Mouse (Mus musculus) inflammation-experienced regulatory T-cells, adult 6 months (primary cell): ENCODE measurements around the gene Alox12e. TPM values are rescaled to one million over a fixed set of nuclear protein-coding genes. Genes with fewer than 3 reads are reported as not detected.
A peak's percentile ranks its signal among the peaks of the same experiment; 100 is the strongest.

ENCODE experiments used
- ATAC-seq: one replicate; pipeline ENCODE4 v1.8.0; 2017
- polyA plus RNA-seq, 3 experiments: library from polyadenylated mRNA; unstranded; fragments of 100-300 nt; shearing (Covaris generic); gene quantifications; one replicate each; pipeline ENCODE4 v1.2.1; 2017

The Alox12e gene
- polyA plus RNA-seq, 3 experiments from 2014 or later, result not detected

DNA sequence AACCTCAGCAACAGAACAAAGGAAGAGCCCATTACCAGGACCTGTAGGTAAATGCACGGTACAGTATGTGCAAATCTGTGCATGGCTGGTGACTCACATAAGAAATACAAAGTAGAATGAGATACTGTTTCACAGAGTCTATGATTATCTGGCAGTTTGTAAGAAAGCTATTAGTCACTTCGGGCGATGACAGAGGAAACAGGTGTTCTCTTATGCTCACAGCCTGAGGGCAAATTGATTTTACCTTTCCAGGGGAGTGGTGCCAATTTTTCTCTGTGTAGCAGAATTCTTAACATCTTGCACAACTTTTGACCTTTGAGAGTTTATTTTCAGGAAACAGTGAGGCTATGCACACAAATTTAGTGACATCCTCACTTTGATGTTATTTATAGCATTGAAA is 37.7 kb downstream of the Alox12e start:
- no peak for ATAC-seq

DNA sequence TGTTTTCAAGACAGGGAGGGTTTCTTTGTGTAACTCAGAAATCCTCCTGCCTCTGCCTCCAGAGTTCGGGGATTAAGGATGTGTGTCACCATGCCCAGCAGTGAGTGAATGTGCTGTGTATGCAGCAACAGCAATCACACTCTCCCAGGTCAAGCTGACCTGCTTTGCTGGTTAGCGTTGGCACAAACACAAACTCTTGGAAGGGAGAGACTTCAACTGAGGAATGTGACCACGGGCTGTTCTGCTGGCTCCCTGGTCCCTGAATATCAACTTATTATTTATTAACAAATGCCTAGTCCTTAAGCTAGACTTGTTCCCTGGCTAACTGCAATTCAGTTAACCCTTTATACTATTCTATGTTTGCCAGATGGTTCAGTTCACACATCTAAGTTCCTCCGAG is 38.8 kb downstream of the Alox12e start:
- no peak for ATAC-seq

DNA sequence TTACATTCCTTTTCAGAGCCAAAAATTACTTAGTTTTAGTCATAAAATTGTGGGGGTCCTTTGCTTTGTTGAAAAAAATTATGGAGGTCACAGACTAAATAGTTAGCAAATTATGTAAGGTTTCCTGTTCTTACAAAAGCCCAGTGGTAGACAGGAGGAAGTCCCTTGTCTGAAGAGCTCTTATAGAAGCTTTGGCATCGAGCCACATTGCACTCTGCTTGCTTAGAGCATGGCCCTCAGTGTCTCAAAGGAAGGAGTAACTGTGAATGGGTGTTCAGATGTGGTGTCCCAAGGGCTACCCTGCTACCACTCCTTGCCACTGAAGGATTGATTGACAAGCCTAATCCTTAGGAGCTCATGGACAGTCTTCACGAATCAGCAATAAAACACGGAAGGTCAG is 42.0 kb downstream of the Alox12e start:
- ATAC-seq, result peak; percentile 43

DNA sequence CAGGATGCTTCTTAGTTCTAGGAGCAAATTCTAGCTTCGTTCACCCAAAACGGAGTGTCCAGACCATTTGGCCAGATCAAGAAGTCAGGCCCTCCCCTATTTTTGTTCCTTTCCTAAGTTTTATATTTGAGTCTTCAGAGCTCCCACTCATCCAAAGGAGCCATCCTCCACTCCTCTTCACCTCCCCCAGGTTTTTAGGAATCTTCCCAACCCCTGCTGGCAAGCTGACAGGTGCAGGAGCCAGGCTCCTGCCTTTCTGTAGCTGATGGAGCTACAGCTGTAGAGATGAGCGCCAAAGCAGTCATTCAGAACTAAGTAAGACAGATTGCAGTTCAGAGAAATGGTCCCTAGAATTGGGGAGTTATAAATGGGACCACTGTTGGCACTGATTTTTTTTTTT is 43.5 kb downstream of the Alox12e start:
- no peak for ATAC-seq

DNA sequence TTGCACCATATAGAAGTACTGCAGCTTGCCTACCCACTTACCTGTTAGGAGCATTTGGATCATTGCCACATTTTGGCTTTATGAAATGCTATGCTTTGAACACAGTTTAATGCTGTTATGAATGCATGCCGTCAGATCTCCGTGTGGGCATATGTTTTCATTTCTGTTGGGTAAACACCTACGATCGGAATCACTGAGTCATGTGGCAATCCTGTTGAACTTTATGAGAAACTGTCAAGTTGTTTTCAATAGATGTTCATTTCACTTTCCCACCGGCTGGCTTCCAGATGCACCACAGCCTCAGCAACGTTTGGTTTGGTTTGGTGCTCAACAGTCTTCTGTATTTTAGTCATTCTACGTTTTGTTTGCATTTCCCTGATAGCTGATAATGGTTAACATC is 50.8 kb downstream of the Alox12e start:
- peak; percentile 74 for ATAC-seq

DNA sequence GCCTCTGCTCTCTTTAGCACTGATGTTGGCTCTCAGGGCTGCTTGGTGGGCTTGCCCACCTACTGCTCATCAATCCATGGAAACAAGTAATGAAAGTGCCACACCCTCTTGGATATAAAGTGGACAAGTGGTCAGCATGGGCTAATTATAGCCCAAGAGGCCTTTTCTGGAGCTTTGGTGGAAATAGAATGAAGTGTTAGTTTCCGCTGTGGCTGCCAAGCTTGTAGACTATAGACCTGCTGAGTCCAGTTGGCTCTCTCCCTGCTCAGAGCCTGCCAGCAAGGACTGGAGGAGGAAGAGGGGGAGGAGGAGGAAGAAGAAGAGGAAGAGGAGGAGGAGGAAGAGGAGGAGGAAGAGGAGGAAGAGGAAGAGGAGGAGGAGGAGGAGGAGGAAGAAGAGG is 56.0 kb downstream of the Alox12e start:
- no peak for ATAC-seq

DNA sequence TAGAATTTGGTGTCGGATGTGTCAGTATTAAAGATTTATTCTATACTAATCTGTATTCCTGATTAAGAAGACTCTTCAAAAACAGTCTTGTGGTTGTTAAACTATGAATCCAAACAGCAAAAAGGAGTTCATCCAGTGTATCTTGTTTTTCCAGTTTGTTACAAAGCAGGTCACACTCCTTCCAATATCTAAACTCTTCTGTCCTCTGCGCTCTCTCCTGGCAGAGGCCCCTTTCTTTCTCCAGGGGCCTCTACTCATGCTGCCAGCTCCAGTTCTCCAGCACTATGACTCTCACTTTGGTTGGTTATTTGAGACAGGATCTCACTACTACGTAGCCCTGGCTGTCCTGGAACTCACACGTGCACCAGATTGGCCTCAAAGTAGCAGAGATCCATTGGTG is 56.6 kb downstream of the Alox12e start:
- no peak for ATAC-seq

Other genes with a start within 250 kb of the Alox12e start
- gene Asgr2, start 230.0 kb downstream of the Alox12e start, polyA plus RNA-seq, result not detected
- not detected for gene Mgl2, start 192.3 kb downstream of the Alox12e start, polyA plus RNA-seq
- gene Clec10a, start 166.4 kb downstream of the Alox12e start, polyA plus RNA-seq, result under 1 TPM in 1 of 3 experiments, not detected in 2; 0.67 TPM
- under 1 TPM in 1 of 3 experiments, not detected in 2; 0.52 TPM for gene Slc16a11, start 109.9 kb downstream of the Alox12e start, polyA plus RNA-seq
- gene Slc16a13, start 101.6 kb downstream of the Alox12e start, polyA plus RNA-seq, result 1 to 10 TPM; 2.3 to 4.3 (median 3.2) TPM
- under 1 TPM in 1 of 3 experiments, not detected in 2; 0.39 TPM for gene Bcl6b, start 92.8 kb downstream of the Alox12e start, polyA plus RNA-seq
- gene 0610010K14Rik, start 84.7 kb downstream of the Alox12e start, polyA plus RNA-seq, result 100 to 1,000 TPM; 133 to 147 (median 134) TPM
- 10 to 100 TPM in 1 of 3 experiments, 1 to 10 TPM in 2; 2.7 to 11.1 (median 6.1) TPM for gene Gm21988, start 82.8 kb downstream of the Alox12e start, polyA plus RNA-seq
- 100 to 1,000 TPM; 207 to 275 (median 255) TPM for gene Rnasek, start 82.8 kb downstream of the Alox12e start, polyA plus RNA-seq
- gene Alox12, start 67.3 kb downstream of the Alox12e start, polyA plus RNA-seq, result under 1 TPM in 1 of 3 experiments, not detected in 2; 0.47 TPM
- gene Alox15, start 29.4 kb upstream of the Alox12e start, polyA plus RNA-seq, result under 1 TPM; 0.24 to 0.59 (median 0.26) TPM
- 1 to 10 TPM; 5.2 to 7.3 (median 6.5) TPM for gene Pelp1, start 87.4 kb upstream of the Alox12e start, polyA plus RNA-seq
- 100 to 1,000 TPM in 2 of 3 experiments, 10 to 100 TPM in 1; 50.6 to 129 (median 119) TPM for gene Arrb2, start 110.0 kb upstream of the Alox12e start, polyA plus RNA-seq
- 10 to 100 TPM; 76.7 to 81.3 (median 80.3) TPM for gene Med11, start 129.3 kb upstream of the Alox12e start, polyA plus RNA-seq
- gene Zmynd15, start 136.8 kb upstream of the Alox12e start, polyA plus RNA-seq, result not detected
- gene Cxcl16, start 137.4 kb upstream of the Alox12e start, polyA plus RNA-seq, result under 1 TPM; 0.62 to 0.85 (median 0.72) TPM
- 1 to 10 TPM; 1.6 to 3.2 (median 2.3) TPM for gene Tm4sf5, start 182.6 kb upstream of the Alox12e start, polyA plus RNA-seq
- not detected for gene Vmo1, start 192.0 kb upstream of the Alox12e start, polyA plus RNA-seq
- gene Gltpd2, start 196.6 kb upstream of the Alox12e start, polyA plus RNA-seq, result not detected
- 100 to 1,000 TPM; 376 to 387 (median 385) TPM for gene Psmb6, start 202.7 kb upstream of the Alox12e start, polyA plus RNA-seq
- not detected for gene Gm40193, start 210.3 kb upstream of the Alox12e start, polyA plus RNA-seq
- gene Pld2, start 217.4 kb upstream of the Alox12e start, polyA plus RNA-seq, result 1 to 10 TPM; 1.8 to 2.1 (median 2.0) TPM
- gene Mink1, start 240.3 kb upstream of the Alox12e start, polyA plus RNA-seq, result 10 to 100 TPM in 1 of 3 experiments, 1 to 10 TPM in 2; 6.2 to 11.8 (median 9.2) TPM